Mouse (Mus musculus) gastrocnemius, postnatal 4 days (tissue): ENCODE measurements around the gene Hsdl1. TPM values are rescaled to one million over a fixed set of nuclear protein-coding genes. Genes with fewer than 3 reads are reported as not detected.

Source experiments
- DNase-seq, 2 experiments: peaks; one replicate each; pipeline ENCODE4 v3.0.0; 2021 to 2022; ENCODE audit warnings: low spot score in 2 of 2, mixed read lengths in 2 of 2
- total RNA-seq, 2 experiments: library from RNA; stranded (reverse); gene quantifications; 2 replicates each; pipeline ENCODE4 v1.2.3; 2021

Gene Hsdl1
- total RNA-seq, 2 experiments from 2014 or later: 17.9 to 19.3 TPM

GRCm38 (mm10) chr8:119531973-119532372, 43.0 kb downstream of the Hsdl1 start:
- DNase-seq: no peak

DNA sequence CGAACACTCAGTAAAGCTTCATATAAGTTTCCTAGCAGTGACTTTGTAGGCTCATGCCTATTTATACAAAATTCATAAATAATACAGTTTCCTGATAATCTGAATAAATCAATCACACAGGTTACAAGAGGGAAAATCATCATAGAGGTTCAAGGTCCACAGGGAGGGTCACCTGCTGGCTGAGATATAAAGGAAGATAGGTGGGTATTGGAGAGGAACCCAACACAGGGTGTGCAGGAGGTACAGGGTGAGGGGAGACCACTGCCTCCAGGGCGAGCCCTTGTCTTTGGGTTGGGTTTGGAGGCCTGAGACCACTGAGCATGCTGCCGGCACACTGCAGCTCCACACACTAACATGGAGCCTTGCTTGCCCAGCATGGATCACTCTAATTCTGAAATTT, 43.6 kb downstream of the Hsdl1 start:
- no peak for DNase-seq

- no peak for DNase-seq
Observed at GRCm38 (mm10) chr8:119530937-119531336, 44.0 kb downstream of the Hsdl1 start.

GRCm38 (mm10) chr8:119528762-119529161, 46.2 kb downstream of the Hsdl1 start:
- DNase-seq: no peak

GRCm38 (mm10) chr8:119520102-119520501, 54.9 kb downstream of the Hsdl1 start:
- no peak for DNase-seq

GRCm38 (mm10) chr8:119516674-119517073, 58.3 kb downstream of the Hsdl1 start:
- no peak for DNase-seq

DNA sequence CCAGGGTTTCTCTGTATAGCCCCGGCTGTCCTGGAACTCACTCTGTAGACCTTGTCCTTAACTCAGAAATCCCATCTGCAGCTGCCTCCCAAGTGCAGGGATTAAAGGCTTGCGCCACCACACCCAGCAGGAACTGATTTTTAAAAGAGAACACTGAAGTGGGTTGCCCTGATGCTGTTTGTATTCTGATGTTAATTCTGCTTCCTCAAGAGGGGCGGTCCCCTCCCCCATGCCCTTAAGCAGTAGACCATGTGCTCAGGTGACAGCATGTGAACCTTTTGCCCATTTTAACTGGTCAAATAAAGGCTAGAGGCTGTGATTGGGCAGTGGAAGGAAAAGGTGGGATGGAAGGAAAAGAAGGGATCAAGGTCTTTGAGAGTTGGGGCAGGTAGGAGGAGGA, 59.2 kb downstream of the Hsdl1 start:
- DNase-seq: no peak

GRCm38 (mm10) chr8:119514940-119515339, 60.0 kb downstream of the Hsdl1 start:
- no peak for DNase-seq

GRCm38 (mm10) chr8:119513405-119513804, 61.6 kb downstream of the Hsdl1 start:
- no peak for DNase-seq

Other genes with a start within 250 kb of the Hsdl1 start
- 100 to 1,000 TPM; 173 to 200 TPM for gene Hsbp1, start 230.7 kb downstream of the Hsdl1 start, total RNA-seq
- gene Mlycd, start 180.3 kb downstream of the Hsdl1 start, total RNA-seq: 10 to 100 TPM; 66.5 to 68.1 TPM
- gene Osgin1, start 141.1 kb downstream of the Hsdl1 start, total RNA-seq: 1 to 10 TPM; 2.2 to 3.8 TPM
- under 1 TPM; 0.59 to 0.78 TPM for gene Necab2, start 128.5 kb downstream of the Hsdl1 start, total RNA-seq
- not detected for gene Slc38a8, start 73.5 kb downstream of the Hsdl1 start, total RNA-seq
- 10 to 100 TPM; 81.4 to 84.9 TPM for gene Mbtps1, start 16.4 kb downstream of the Hsdl1 start, total RNA-seq
- not detected for gene Dnaaf1, start 52 bp upstream of the Hsdl1 start, total RNA-seq
- gene Taf1c, start 30.0 kb upstream of the Hsdl1 start, total RNA-seq: 1 to 10 TPM; 5.8 to 6.1 TPM
- gene Adad2, start 37.6 kb upstream of the Hsdl1 start, total RNA-seq: not detected
- gene Kcng4, start 60.5 kb upstream of the Hsdl1 start, total RNA-seq: under 1 TPM; 0.17 to 0.29 TPM
- gene Wfdc1, start 91.2 kb upstream of the Hsdl1 start, total RNA-seq: 10 to 100 TPM; 56.9 to 59.7 TPM
- gene Atp2c2, start 124.8 kb upstream of the Hsdl1 start, total RNA-seq: not detected
- gene Tldc1, start 203.2 kb upstream of the Hsdl1 start, total RNA-seq: 1 to 10 TPM; 6.4 to 7.8 TPM